24 mouse cellular contexts compared by ENCODE assay signal in genomic region chr19:28683346-28683745, GRCm38 (mm10).
"Had no signal": no experiment of that assay in that cellular context is flagged by ENCODE, and none has a peak within 500 bp of the region (broad histone marks: within the 10 kb centered on the region; RNA-seq: fewer than 3 reads in every experiment).

No protein-coding gene starts in this region.

- H3K36me3 ChIP-seq: heart, embryonic 10.5 days; heart, embryonic 12.5 days; hindbrain, embryonic 13.5 days; hindbrain, embryonic 15.5 days; kidney, embryonic 15.5 days; limb, embryonic 13.5 days; limb, embryonic 15.5 days; liver, embryonic 12.5 days had no signal

- DNase-seq: gastrocnemius, adult 2 months; gastrocnemius, postnatal 10 days; gastrocnemius, postnatal 25 days; heart, postnatal 10 days; heart, postnatal 36 days; kidney, adult 11 months; kidney, adult 2 months; kidney, adult 9 months; kidney, postnatal 14 days; kidney, postnatal 36 days; layer of hippocampus, adult 9-11 months; layer of hippocampus, postnatal 36 days; left cerebral cortex, postnatal 4 days had no signal

- H3K4me3 ChIP-seq: gastrocnemius, adult 2 months; heart, embryonic 10.5 days; heart, embryonic 12.5 days; hindbrain, embryonic 13.5 days; hindbrain, embryonic 15.5 days; kidney, embryonic 15.5 days; limb, embryonic 13.5 days; limb, embryonic 15.5 days; liver, embryonic 12.5 days had no signal

- H3K27ac ChIP-seq: gastrocnemius, adult 2 months; heart, embryonic 10.5 days; hindbrain, embryonic 13.5 days; hindbrain, embryonic 15.5 days; hindbrain, postnatal 0 days; kidney, embryonic 15.5 days; kidney, postnatal 0 days; limb, embryonic 13.5 days; limb, embryonic 15.5 days; liver, embryonic 12.5 days; liver, embryonic 14.5 days had no signal

- H3K9ac ChIP-seq: heart, embryonic 12.5 days; hindbrain, embryonic 13.5 days; hindbrain, embryonic 15.5 days; kidney, embryonic 15.5 days; limb, embryonic 13.5 days; limb, embryonic 15.5 days; liver, embryonic 12.5 days; liver, embryonic 14.5 days had no signal
